Mouse (Mus musculus): ENCODE results near the gene Mlycd. TPM values are rescaled to one million over a fixed set of nuclear protein-coding genes. Genes with fewer than 3 reads are reported as not detected.
"Not testable (repeated sequence)": the region's sequence is repeated elsewhere in the genome, so short reads cannot be mapped to it uniquely, and the experiment has no call there.

Gene Mlycd
- polyA plus RNA-seq, 1 experiment, result 23.1 TPM

- no peak overlapping the region for H3ac ChIP-seq (ENCODE audit: control insufficient read depth, insufficient read length)
- H3K4me3 ChIP-seq, result no peak overlapping the region
- TF ChIP-seq TCF3 (IDR thresholded peaks at IDR 0.05; ENCODE audit: insufficient read length, low read depth) (no peak), USF1 (IDR thresholded peaks at IDR 0.05; ENCODE audit: low read depth) (no peak), POLR2AphosphoS2 (IDR thresholded peaks at IDR 0.05; ENCODE audit: insufficient read length, low read depth) (no peak), SRF (IDR thresholded peaks at IDR 0.05; ENCODE audit: control insufficient read depth, insufficient read length, low read depth) (no peak), CEBPB (IDR thresholded peaks at IDR 0.05; ENCODE audit: insufficient read depth, poor library complexity, severe bottlenecking) (no peak), MAX (IDR thresholded peaks at IDR 0.05; ENCODE audit: low read depth) (no peak), POLR2A (IDR thresholded peaks at IDR 0.05; ENCODE audit: insufficient read length, low read depth) (no peak), E2F4 (IDR thresholded peaks at IDR 0.05; ENCODE audit: insufficient read depth) (no peak), MYOG (IDR thresholded peaks at IDR 0.05; ENCODE audit: control insufficient read depth in 1 of 3, insufficient read depth in 1 of 3, insufficient read length in 2 of 3, low read depth in 2 of 3) (no peak), MYOD1 (IDR thresholded peaks at IDR 0.05; ENCODE audit: control insufficient read depth in 1 of 3, insufficient read length in 2 of 3, low read depth in 2 of 3) (no peak), REST (IDR thresholded peaks at IDR 0.05; ENCODE audit: insufficient read depth, insufficient read length) (no peak), TCF12 (IDR thresholded peaks at IDR 0.05; ENCODE audit: insufficient read depth, poor library complexity, severe bottlenecking) (no peak)
- no peaks in the 10 kb centered on the region for H3K79me2 ChIP-seq (ENCODE audit: control insufficient read depth, insufficient read depth)
- H3K27me3 ChIP-seq (ENCODE audit: control insufficient read depth, insufficient read depth, insufficient read length), result peaks cover 30% of the 10 kb centered on the region
- no peak overlapping the region for H3K4me2 ChIP-seq (ENCODE audit: low read depth)
- no peaks in the 10 kb centered on the region for H3K36me3 ChIP-seq (ENCODE audit: control insufficient read depth, insufficient read depth)
These were observed 33.9 kb upstream of the Mlycd start for GRCm38 (mm10) chr8:119360686-119361295.

- not testable (repeated sequence) for H3ac ChIP-seq (ENCODE audit: control insufficient read depth, insufficient read length); H3K36me3 ChIP-seq (ENCODE audit: control insufficient read depth, insufficient read depth); H3K4me3 ChIP-seq; H3K79me2 ChIP-seq (ENCODE audit: control insufficient read depth, insufficient read depth); H3K4me2 ChIP-seq (ENCODE audit: low read depth)
- H3K27me3 ChIP-seq (ENCODE audit: control insufficient read depth, insufficient read depth, insufficient read length), result peaks cover 22% of the 10 kb centered on the region
These were observed 20.0 kb upstream of the Mlycd start for GRCm38 (mm10) chr8:119374716-119375115.

DNA sequence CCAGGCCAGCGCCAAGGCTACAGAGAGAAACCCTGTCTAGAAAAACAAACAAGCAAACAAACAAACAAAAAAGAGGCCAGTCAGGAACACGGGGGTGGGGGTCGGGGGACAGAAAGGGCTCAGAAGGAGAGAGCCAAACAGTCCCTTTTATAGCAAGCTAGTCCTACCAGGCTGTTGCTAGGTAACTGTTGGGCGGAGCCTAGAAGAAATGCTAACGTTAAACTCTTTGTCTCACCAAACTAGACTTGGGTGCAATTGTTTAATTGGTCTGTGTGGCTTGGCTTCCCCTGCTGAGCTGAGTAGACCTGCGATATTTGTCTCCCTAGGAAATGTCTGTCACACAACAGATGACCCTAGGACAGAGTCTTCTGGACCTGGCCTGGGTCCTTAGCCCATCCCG, 16.2 kb upstream of the Mlycd start:
- TF ChIP-seq MYOD1 (IDR thresholded peaks at IDR 0.05; ENCODE audit: control insufficient read depth in 1 of 3, insufficient read length in 2 of 3, low read depth in 2 of 3) (no peak), MAX (IDR thresholded peaks at IDR 0.05; ENCODE audit: low read depth) (no peak), POLR2AphosphoS2 (IDR thresholded peaks at IDR 0.05; ENCODE audit: insufficient read length, low read depth) (no peak), TCF12 (IDR thresholded peaks at IDR 0.05; ENCODE audit: insufficient read depth, poor library complexity, severe bottlenecking) (no peak), SRF (IDR thresholded peaks at IDR 0.05; ENCODE audit: control insufficient read depth, insufficient read length, low read depth) (no peak), USF1 (IDR thresholded peaks at IDR 0.05; ENCODE audit: low read depth) (no peak), TCF3 (IDR thresholded peaks at IDR 0.05; ENCODE audit: insufficient read length, low read depth) (no peak), CEBPB (IDR thresholded peaks at IDR 0.05; ENCODE audit: insufficient read depth, poor library complexity, severe bottlenecking) (no peak), E2F4 (IDR thresholded peaks at IDR 0.05; ENCODE audit: insufficient read depth) (no peak), MYOG (IDR thresholded peaks at IDR 0.05; ENCODE audit: control insufficient read depth in 1 of 3, insufficient read depth in 1 of 3, insufficient read length in 2 of 3, low read depth in 2 of 3) (no peak), REST (IDR thresholded peaks at IDR 0.05; ENCODE audit: insufficient read depth, insufficient read length) (no peak), POLR2A (IDR thresholded peaks at IDR 0.05; ENCODE audit: insufficient read length, low read depth) (no peak)
- H3K36me3 ChIP-seq (ENCODE audit: control insufficient read depth, insufficient read depth), result no peaks in the 10 kb centered on the region
- no peak overlapping the region for H3ac ChIP-seq (ENCODE audit: control insufficient read depth, insufficient read length)
- peaks cover 14% of the 10 kb centered on the region for H3K27me3 ChIP-seq (ENCODE audit: control insufficient read depth, insufficient read depth, insufficient read length)
- no peak overlapping the region for H3K4me3 ChIP-seq
- no peak overlapping the region for H3K4me2 ChIP-seq (ENCODE audit: low read depth)
- no peaks in the 10 kb centered on the region for H3K79me2 ChIP-seq (ENCODE audit: control insufficient read depth, insufficient read depth)

DNA sequence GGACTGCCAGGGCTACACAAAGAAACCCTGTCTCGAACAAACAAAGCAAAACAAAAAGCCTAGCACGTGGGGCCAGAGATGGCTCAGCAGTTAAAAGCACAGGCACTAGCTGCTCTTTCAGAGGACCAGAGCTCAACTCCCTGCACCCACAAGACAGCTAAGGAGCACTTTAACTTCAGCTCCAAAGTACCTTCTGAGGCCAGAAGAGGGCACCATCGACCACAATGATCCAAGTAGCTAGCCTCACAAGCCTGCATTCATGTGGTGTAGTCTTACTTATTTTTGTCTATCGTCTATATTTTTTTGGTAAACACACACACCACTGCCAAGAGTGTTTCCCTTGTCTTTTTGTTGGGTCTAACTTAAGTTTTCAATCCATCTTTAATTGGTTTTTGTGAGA, 14.1 kb upstream of the Mlycd start:
- H3ac ChIP-seq (ENCODE audit: control insufficient read depth, insufficient read length), result no peak overlapping the region
- H3K79me2 ChIP-seq (ENCODE audit: control insufficient read depth, insufficient read depth), result no peaks in the 10 kb centered on the region
- H3K36me3 ChIP-seq (ENCODE audit: control insufficient read depth, insufficient read depth), result no peaks in the 10 kb centered on the region
- H3K27me3 ChIP-seq (ENCODE audit: control insufficient read depth, insufficient read depth, insufficient read length), result peaks cover 17% of the 10 kb centered on the region
- H3K4me2 ChIP-seq (ENCODE audit: low read depth), result no peak overlapping the region
- no peak overlapping the region for H3K4me3 ChIP-seq
- TF ChIP-seq TCF3 (IDR thresholded peaks at IDR 0.05; ENCODE audit: insufficient read length, low read depth) (no peak), E2F4 (IDR thresholded peaks at IDR 0.05; ENCODE audit: insufficient read depth) (no peak), REST (IDR thresholded peaks at IDR 0.05; ENCODE audit: insufficient read depth, insufficient read length) (no peak), CEBPB (IDR thresholded peaks at IDR 0.05; ENCODE audit: insufficient read depth, poor library complexity, severe bottlenecking) (no peak), MYOD1 (IDR thresholded peaks at IDR 0.05; ENCODE audit: control insufficient read depth in 1 of 3, insufficient read length in 2 of 3, low read depth in 2 of 3) (no peak), TCF12 (IDR thresholded peaks at IDR 0.05; ENCODE audit: insufficient read depth, poor library complexity, severe bottlenecking) (no peak), POLR2AphosphoS2 (IDR thresholded peaks at IDR 0.05; ENCODE audit: insufficient read length, low read depth) (no peak), MYOG (IDR thresholded peaks at IDR 0.05; ENCODE audit: control insufficient read depth in 1 of 3, insufficient read depth in 1 of 3, insufficient read length in 2 of 3, low read depth in 2 of 3) (no peak), MAX (IDR thresholded peaks at IDR 0.05; ENCODE audit: low read depth) (no peak), POLR2A (IDR thresholded peaks at IDR 0.05; ENCODE audit: insufficient read length, low read depth) (no peak), SRF (IDR thresholded peaks at IDR 0.05; ENCODE audit: control insufficient read depth, insufficient read length, low read depth) (no peak), USF1 (IDR thresholded peaks at IDR 0.05; ENCODE audit: low read depth) (no peak)

GRCm38 (mm10) chr8:119384478-119384877, 10.2 kb upstream of the Mlycd start:
- H3K4me3 ChIP-seq, result no peak overlapping the region
- H3K79me2 ChIP-seq (ENCODE audit: control insufficient read depth, insufficient read depth), result no peaks in the 10 kb centered on the region
- no peak overlapping the region for H3ac ChIP-seq (ENCODE audit: control insufficient read depth, insufficient read length)
- H3K36me3 ChIP-seq (ENCODE audit: control insufficient read depth, insufficient read depth), result no peaks in the 10 kb centered on the region
- no peak for TF ChIP-seq MAX (IDR thresholded peaks at IDR 0.05; ENCODE audit: low read depth)
- no peak for TF ChIP-seq POLR2AphosphoS2 (IDR thresholded peaks at IDR 0.05; ENCODE audit: insufficient read length, low read depth)
- TF ChIP-seq TCF3 (IDR thresholded peaks at IDR 0.05; ENCODE audit: insufficient read length, low read depth), result no peak
- no peak for TF ChIP-seq CEBPB (IDR thresholded peaks at IDR 0.05; ENCODE audit: insufficient read depth, poor library complexity, severe bottlenecking)
- TF ChIP-seq TCF12 (IDR thresholded peaks at IDR 0.05; ENCODE audit: insufficient read depth, poor library complexity, severe bottlenecking), result no peak
- TF ChIP-seq POLR2A (IDR thresholded peaks at IDR 0.05; ENCODE audit: insufficient read length, low read depth), result no peak
- TF ChIP-seq REST (IDR thresholded peaks at IDR 0.05; ENCODE audit: insufficient read depth, insufficient read length), result no peak
- no peak for TF ChIP-seq USF1 (IDR thresholded peaks at IDR 0.05; ENCODE audit: low read depth)
- TF ChIP-seq MYOD1 (IDR thresholded peaks at IDR 0.05; ENCODE audit: control insufficient read depth in 1 of 3, insufficient read length in 2 of 3, low read depth in 2 of 3), result no peak
- TF ChIP-seq MYOG (IDR thresholded peaks at IDR 0.05; ENCODE audit: control insufficient read depth in 1 of 3, insufficient read depth in 1 of 3, insufficient read length in 2 of 3, low read depth in 2 of 3), result no peak
- TF ChIP-seq E2F4 (IDR thresholded peaks at IDR 0.05; ENCODE audit: insufficient read depth), result no peak
- TF ChIP-seq SRF (IDR thresholded peaks at IDR 0.05; ENCODE audit: control insufficient read depth, insufficient read length, low read depth), result no peak
- no peak overlapping the region for H3K4me2 ChIP-seq (ENCODE audit: low read depth)
- peaks cover 32% of the 10 kb centered on the region for H3K27me3 ChIP-seq (ENCODE audit: control insufficient read depth, insufficient read depth, insufficient read length)

All from myocyte (in vitro differentiated cells).